Mouse (Mus musculus) cerebellum, adult 11 months (tissue): ENCODE measurements around the gene Ina.

Source experiments
- DNase-seq: peaks from one replicate; pipeline ENCODE4 v3.0.0; 2022

Gene Ina

DNA sequence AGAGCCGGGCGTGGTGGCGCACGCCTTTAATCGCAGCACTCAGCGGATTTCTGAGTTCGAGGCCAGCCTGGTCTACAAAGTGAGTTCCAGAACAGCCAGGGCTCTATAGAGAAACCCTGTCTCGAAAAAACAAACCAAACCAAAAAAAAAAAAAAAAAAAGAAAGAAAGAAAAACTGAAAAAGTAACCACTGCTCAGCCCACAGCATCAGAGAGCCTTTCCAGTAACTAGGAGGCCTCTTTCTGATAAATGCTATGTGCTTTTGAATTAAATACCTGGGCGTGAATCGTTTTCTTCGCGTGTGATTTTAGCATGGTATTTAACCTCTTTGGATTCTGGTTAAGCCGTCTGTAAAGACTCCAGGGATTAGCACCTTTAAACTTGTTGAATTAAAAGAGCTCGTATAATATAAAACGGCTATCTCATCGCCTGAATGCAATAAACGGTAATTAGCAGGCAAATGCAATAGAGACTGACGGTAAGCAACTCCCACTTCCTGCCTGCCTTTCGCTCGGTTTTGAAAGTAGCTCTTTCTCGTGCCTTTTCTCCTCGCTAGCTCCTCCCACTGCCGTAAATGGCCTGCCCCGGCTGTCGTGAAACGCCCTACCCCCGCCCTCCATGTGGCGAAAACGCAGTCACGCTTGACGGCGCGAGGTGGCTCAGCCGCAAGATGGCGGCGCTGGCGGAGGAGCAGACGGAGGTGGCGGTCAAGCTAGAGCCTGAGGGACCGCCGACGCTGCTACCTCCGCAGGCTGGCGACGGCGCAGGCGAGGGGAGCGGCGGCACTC, 52.8 kb downstream of the Ina start, which contains the start of gene Taf5:
Taf5 (plus strand) TSS at position 651 of the 787 bp plus-strand sequence.
- DNase-seq = peak; percentile 96

- peak; percentile 61 for DNase-seq
Measured at GRCm38 (mm10) chr19:47067924-47068611, 53.6 kb downstream of the Ina start.
